Mouse (Mus musculus) erythroblast, embryonic 14.5 days (primary cell): ENCODE results near the gene Rbp2.

ENCODE experiments used
- GATA1 ChIP-seq: IDR thresholded peaks from 2 replicates; pipeline ENCODE4 v1.6.1; 2012; ENCODE audit warnings: low read length, inconsistent platforms, mixed read lengths
- TAL1 ChIP-seq: IDR thresholded peaks from 3 replicates; pipeline ENCODE4 v1.6.1; 2012; ENCODE audit warnings: low read length, inconsistent platforms, mixed read lengths

- TF ChIP-seq GATA1 (no peak), TAL1 (no peak)
Observed at GRCm38 (mm10) chr9:98485815-98486214, at the start of gene Rbp2.
